Comparison of ENCODE assay signal across 8 mouse cellular contexts in the genomic region with DNA sequence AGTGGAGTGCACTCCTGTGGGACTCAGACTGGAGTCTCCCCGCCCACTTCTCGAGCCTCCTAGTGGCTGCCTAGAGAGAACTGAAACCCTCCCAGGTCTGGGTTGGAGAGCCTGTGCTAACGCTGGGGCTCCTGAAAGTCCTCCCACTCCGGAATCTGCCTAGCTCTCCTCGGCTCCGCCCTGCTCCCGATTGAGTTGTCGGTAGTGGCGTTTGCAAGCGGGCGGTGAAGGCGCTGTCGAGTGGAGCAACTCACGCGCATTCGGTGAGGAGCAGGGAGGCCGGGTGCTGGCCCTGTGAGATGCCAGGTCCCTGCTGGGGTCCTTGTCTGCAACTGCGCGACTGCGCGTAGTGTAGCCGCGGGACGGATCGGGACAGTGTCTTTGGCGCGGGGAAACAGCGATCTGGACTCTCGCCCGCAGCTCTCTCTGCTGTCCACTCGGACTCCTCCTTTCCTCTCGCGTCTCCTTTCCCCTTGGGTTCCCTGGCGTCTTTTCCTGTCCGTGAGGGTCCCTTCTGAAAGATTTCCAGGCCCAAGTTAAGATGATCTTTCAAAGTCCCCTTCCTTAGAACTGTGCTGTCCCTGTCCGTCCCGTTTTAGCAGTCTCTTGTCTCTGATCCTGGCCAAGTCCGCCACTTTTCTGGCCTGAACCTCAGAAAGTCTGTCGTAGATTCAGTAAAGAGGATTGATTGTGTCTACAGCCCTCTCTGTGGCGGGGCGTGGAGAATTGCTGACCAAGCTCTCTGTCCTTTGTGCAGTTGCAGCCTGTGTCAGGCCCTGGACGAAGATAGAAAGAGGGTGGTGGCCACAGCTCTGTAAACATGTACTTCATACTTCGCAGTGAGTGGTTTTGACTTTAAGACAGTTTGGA. TPM values are rescaled to one million over a fixed set of nuclear protein-coding genes. Genes with fewer than 3 reads are reported as not detected.
DNase-seq lines count a peak whose midpoint lies in the region; ATAC-seq lines count a peak whose summit lies in the region.

No protein-coding gene starts in this region.

- peaks cover 11% of the 10 kb centered on the region; the same call in 1 of the 2 replicates for H3K4me1 ChIP-seq in hindbrain, embryonic 14.5 days (replicated peaks; ENCODE audit: control insufficient read depth, insufficient read depth, low read length)

- ATAC-seq in hindbrain, embryonic 14.5 days (ENCODE audit: low FRiP score): peak; percentile 90

- peak overlapping the region; percentile 72 for H3K4me2 ChIP-seq in hindbrain, embryonic 14.5 days (replicated peaks)

- H3K27me3 ChIP-seq in hindbrain, embryonic 14.5 days (ENCODE audit: control insufficient read depth, insufficient read depth, low read length): no peaks in the 10 kb centered on the region

- WGBS in hindbrain, embryonic 14.5 days: under 1% methylated on average over 43 of the region's 43 CpGs

- H3K27ac ChIP-seq in hindbrain, embryonic 14.5 days: peak overlapping the region; percentile 84

- DNase-seq in ZHBTc4 (ENCODE audit: low read depth, low spot score): peak; percentile 95
- DNase-seq in cerebellum, postnatal 4 days (ENCODE audit: low spot score in 2 of 2): peak; percentile 30 to 62
- DNase-seq in frontal cortex, postnatal 36 days (ENCODE audit: low spot score in 2 of 2): peak; percentile 42 to 49
- DNase-seq in hindbrain, embryonic 14.5 days (ENCODE audit: low spot score): peak; percentile 71
- peak; percentile 49 for DNase-seq in left cerebral cortex, adult 11 months (ENCODE audit: low spot score)
- DNase-seq in lung, postnatal 36 days: peak; percentile 94
- peak; percentile 85 for DNase-seq in retina, embryonic 14.5 days (ENCODE audit: low spot score)
- DNase-seq in thymus, postnatal 36 days: peak; percentile 61 to 68

- H3K4me3 ChIP-seq in hindbrain, embryonic 14.5 days (replicated peaks; ENCODE audit: low read length): peak overlapping the region; percentile 42

- H3K9ac ChIP-seq in hindbrain, embryonic 14.5 days: peak overlapping the region; percentile 68

- H3K36me3 ChIP-seq in hindbrain, embryonic 14.5 days (replicated peaks; ENCODE audit: control insufficient read depth, insufficient read depth): no peaks in the 10 kb centered on the region

- H3K9me3 ChIP-seq in hindbrain, embryonic 14.5 days (ENCODE audit: control insufficient read depth, low read length): no peaks in the 10 kb centered on the region

RNA-seq across cellular contexts. Expression of a gene that starts 26.9 kb away (rescaled TPM):
- polyA plus RNA-seq in hindbrain, embryonic 14.5 days (2014; fragmentation: Nextera tagmentation; extraction: Ambion mirVana): 3.4 and 4.7 TPM in 2 replicates

Comparison
In these comparisons a context has a peak if more than half of its experiments do, and no peak if none do; other contexts are left out.
1. Peak in every context shown above with its lines: DNase-seq, ATAC-seq, H3K4me3 ChIP-seq and H3K27ac ChIP-seq.